Mouse (Mus musculus): Measurements from ENCODE around the gene Lzic. TPM values are rescaled to one million over a fixed set of nuclear protein-coding genes. Genes with fewer than 3 reads are reported as not detected.

Gene Lzic
- polyA plus RNA-seq (2012; rRNA removed), result 8.0 and 8.5 TPM in 2 replicates

- H3K4me1 ChIP-seq (ENCODE audit: control insufficient read depth, insufficient read depth, insufficient read length), result peaks cover 5% of the 10 kb centered on the region; the same call in 1 of the 2 replicates
- TF ChIP-seq CTCF (IDR thresholded peaks at IDR 0.05; ENCODE audit: extremely low read depth, insufficient read depth, insufficient read length, insufficient replicate concordance) (no peak), POLR2A (IDR thresholded peaks at IDR 0.05; ENCODE audit: low read depth, low read length) (no peak)
Observed at GRCm38 (mm10) chr4:149485053-149485824, at the start of gene Lzic, which contains the start of gene Nmnat1. Gene Lzic, plus strand, starts transcription at chr4:149485229. Gene Nmnat1, minus strand, starts transcription at chr4:149485202.

DNA sequence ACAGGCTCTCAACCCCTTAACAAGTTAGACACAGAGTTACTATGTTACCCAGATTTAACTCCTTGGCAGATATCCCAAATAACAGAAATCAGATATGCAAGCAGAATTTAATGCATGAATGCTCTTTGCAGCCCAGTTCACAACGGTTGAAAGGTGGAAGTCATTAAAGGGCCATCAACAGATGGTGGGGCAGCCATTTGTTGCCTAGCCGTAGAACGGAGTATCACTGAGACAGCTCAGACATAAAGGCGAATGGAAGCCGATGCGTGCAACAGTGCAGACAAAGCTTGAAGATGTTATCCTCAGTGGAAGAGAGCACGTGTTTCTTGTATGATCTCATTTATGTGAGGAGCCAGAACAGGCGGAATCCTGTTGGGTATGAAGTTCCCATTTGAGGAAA lies 44.5 kb upstream of the Lzic start:
- TF ChIP-seq POLR2A (IDR thresholded peaks at IDR 0.05; ENCODE audit: low read depth, low read length) (no peak), CTCF (IDR thresholded peaks at IDR 0.05; ENCODE audit: extremely low read depth, insufficient read depth, insufficient read length, insufficient replicate concordance) (no peak)
- H3K4me1 ChIP-seq (ENCODE audit: control insufficient read depth, insufficient read depth, insufficient read length), result peaks cover 6% of the 10 kb centered on the region; the same call in 1 of the 2 replicates
- 59% methylated on average over 8 of the region's 8 CpGs for WGBS
- H3K27me3 ChIP-seq (ENCODE audit: control insufficient read depth, insufficient read depth, low read length), result no peaks in the 10 kb centered on the region
- no peak for DNase-seq (ENCODE audit: low read depth in 1 of 2, low spot score in 2 of 2)
- H3K27ac ChIP-seq (ENCODE audit: insufficient read depth, low read length), result no peak overlapping the region
- no peaks in the 10 kb centered on the region for H3K36me3 ChIP-seq (ENCODE audit: control insufficient read depth, insufficient read depth, low read length)
- no peak overlapping the region for H3K4me3 ChIP-seq (ENCODE audit: extremely low read depth, insufficient read depth, insufficient read length)

More at GRCm38 (mm10) chr4:149485053-149485824, at the start of gene Lzic, which contains the start of gene Nmnat1:
- under 1% methylated on average over 60 of the region's 60 CpGs for WGBS
- no peaks in the 10 kb centered on the region for H3K27me3 ChIP-seq (ENCODE audit: control insufficient read depth, insufficient read depth, low read length)
- peak within 1 kb of the TSS; percentile 41 for H3K27ac ChIP-seq (ENCODE audit: insufficient read depth, low read length)
- peak; percentile 76 to 84 for DNase-seq (ENCODE audit: low read depth in 1 of 2, low spot score in 2 of 2)
- peak within 1 kb of the TSS; percentile 87 for H3K4me3 ChIP-seq (ENCODE audit: extremely low read depth, insufficient read depth, insufficient read length)
- peaks cover 25% of the 10 kb centered on the region for H3K36me3 ChIP-seq (ENCODE audit: control insufficient read depth, insufficient read depth, low read length)

GRCm38 (mm10) chr4:149442436-149442835 lies 42.6 kb upstream of the Lzic start:
- no peak overlapping the region for H3K4me3 ChIP-seq (ENCODE audit: extremely low read depth, insufficient read depth, insufficient read length)

GRCm38 (mm10) chr4:149444465-149444864 lies 40.6 kb upstream of the Lzic start:
- Histone ChIP-seq H3K4me3 (ENCODE audit: extremely low read depth, insufficient read depth, insufficient read length) (no peak overlapping the region), H3K4me1 (ENCODE audit: control insufficient read depth, insufficient read depth, insufficient read length) (peaks cover 6% of the 10 kb centered on the region; the same call in 1 of the 2 replicates), H3K36me3 (ENCODE audit: control insufficient read depth, insufficient read depth, low read length) (no peaks in the 10 kb centered on the region), H3K27me3 (ENCODE audit: control insufficient read depth, insufficient read depth, low read length) (no peaks in the 10 kb centered on the region), H3K27ac (ENCODE audit: insufficient read depth, low read length) (no peak overlapping the region)
- DNase-seq (ENCODE audit: low read depth in 1 of 2, low spot score in 2 of 2), result no peak
- TF ChIP-seq POLR2A (IDR thresholded peaks at IDR 0.05; ENCODE audit: low read depth, low read length) (no peak), CTCF (IDR thresholded peaks at IDR 0.05; ENCODE audit: extremely low read depth, insufficient read depth, insufficient read length, insufficient replicate concordance) (no peak)
- WGBS, result 85% methylated on average over 1 of the region's 1 CpGs

More at GRCm38 (mm10) chr4:149442436-149442835, 42.6 kb upstream of the Lzic start:
- Histone ChIP-seq H3K27me3 (ENCODE audit: control insufficient read depth, insufficient read depth, low read length) (no peaks in the 10 kb centered on the region), H3K4me1 (ENCODE audit: control insufficient read depth, insufficient read depth, insufficient read length) (peaks cover 6% of the 10 kb centered on the region; the same call in 1 of the 2 replicates), H3K36me3 (ENCODE audit: control insufficient read depth, insufficient read depth, low read length) (no peaks in the 10 kb centered on the region), H3K27ac (ENCODE audit: insufficient read depth, low read length) (no peak overlapping the region)
- WGBS, result 81% methylated on average over 3 of the region's 3 CpGs
- no peak for DNase-seq (ENCODE audit: low read depth in 1 of 2, low spot score in 2 of 2)
- no peak for TF ChIP-seq POLR2A (IDR thresholded peaks at IDR 0.05; ENCODE audit: low read depth, low read length)
- TF ChIP-seq CTCF (IDR thresholded peaks at IDR 0.05; ENCODE audit: extremely low read depth, insufficient read depth, insufficient read length, insufficient replicate concordance), result no peak

DNA sequence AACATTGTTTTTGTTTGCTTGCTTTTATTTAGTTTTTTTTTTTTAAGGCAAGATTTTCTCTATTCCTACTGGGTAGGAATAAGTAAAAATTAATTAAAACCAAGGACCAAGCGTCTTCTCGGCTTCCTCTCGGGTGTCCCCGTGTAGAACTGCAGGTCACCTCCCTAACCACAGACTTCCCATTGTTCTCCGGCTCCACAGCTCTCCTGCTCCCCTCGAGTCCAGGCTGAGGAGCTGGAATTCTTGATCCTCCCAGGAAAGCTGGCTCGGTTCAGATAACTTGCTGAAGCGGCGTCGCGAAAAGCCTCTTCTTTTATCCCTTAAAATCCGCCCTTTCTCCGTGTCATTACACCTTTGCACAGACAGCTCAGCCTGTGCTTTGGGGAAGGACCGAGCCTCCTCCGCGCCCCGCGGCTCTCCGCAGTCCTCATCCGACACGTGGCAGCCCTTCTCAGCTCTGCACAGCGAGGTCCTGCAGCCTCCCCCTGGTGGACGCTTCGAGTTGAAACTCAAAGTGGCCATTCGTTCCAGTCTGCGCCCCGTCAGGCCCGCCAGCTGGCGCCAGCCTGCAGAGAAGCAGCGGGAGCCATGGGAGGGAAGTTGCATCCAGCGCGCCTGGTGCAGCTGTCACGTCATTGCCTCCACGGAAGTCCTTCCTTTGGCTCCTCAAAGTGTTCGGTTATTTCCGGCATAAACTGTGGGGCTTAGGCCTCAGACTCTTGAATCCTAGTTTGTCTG lies 39.9 kb upstream of the Lzic start:
- Histone ChIP-seq H3K4me3 (ENCODE audit: extremely low read depth, insufficient read depth, insufficient read length) (peak overlapping the region; percentile 31; the same call in 1 of the 2 replicates), H3K4me1 (ENCODE audit: control insufficient read depth, insufficient read depth, insufficient read length) (peaks cover 6% of the 10 kb centered on the region; the same call in 1 of the 2 replicates), H3K36me3 (ENCODE audit: control insufficient read depth, insufficient read depth, low read length) (no peaks in the 10 kb centered on the region), H3K27me3 (ENCODE audit: control insufficient read depth, insufficient read depth, low read length) (no peaks in the 10 kb centered on the region), H3K27ac (ENCODE audit: insufficient read depth, low read length) (0 out of 2 replicates have a peak overlapping the region, but pooled peaks have one; percentile 1)
- peak; percentile 75 to 79 for DNase-seq (ENCODE audit: low read depth in 1 of 2, low spot score in 2 of 2)
- TF ChIP-seq CTCF (IDR thresholded peaks at IDR 0.05; ENCODE audit: extremely low read depth, insufficient read depth, insufficient read length, insufficient replicate concordance) (peak; percentile 84), POLR2A (IDR thresholded peaks at IDR 0.05; ENCODE audit: low read depth, low read length) (no peak)
- under 1% methylated on average over 36 of the region's 36 CpGs for WGBS

DNA sequence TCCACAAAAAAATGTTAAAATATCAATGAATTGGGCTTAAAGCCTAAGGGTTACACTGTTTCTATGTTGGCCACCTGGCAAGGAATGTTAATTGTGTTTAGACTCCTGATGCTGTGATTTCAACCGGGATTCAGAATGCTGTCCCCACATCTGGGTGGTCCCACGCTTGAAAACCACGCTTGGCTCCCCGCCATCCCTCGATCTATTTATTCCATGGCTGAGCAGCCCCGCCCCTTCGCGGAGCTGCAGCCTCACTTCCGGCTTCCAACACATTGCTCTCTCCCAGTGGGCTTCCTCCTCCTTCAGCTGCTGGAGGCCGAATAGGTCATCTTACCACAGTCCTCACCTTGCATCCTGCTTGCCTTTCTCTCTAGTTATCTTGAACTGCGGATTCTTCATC lies 39.2 kb upstream of the Lzic start:
- no peak for DNase-seq (ENCODE audit: low read depth in 1 of 2, low spot score in 2 of 2)
- WGBS, result 16% methylated on average over 11 of the region's 11 CpGs
- Histone ChIP-seq H3K27me3 (ENCODE audit: control insufficient read depth, insufficient read depth, low read length) (no peaks in the 10 kb centered on the region), H3K27ac (ENCODE audit: insufficient read depth, low read length) (no peak overlapping the region), H3K36me3 (ENCODE audit: control insufficient read depth, insufficient read depth, low read length) (no peaks in the 10 kb centered on the region), H3K4me1 (ENCODE audit: control insufficient read depth, insufficient read depth, insufficient read length) (peaks cover 2% of the 10 kb centered on the region; the same call in 1 of the 2 replicates), H3K4me3 (ENCODE audit: extremely low read depth, insufficient read depth, insufficient read length) (no peak overlapping the region)
- TF ChIP-seq CTCF (IDR thresholded peaks at IDR 0.05; ENCODE audit: extremely low read depth, insufficient read depth, insufficient read length, insufficient replicate concordance) (no peak), POLR2A (IDR thresholded peaks at IDR 0.05; ENCODE audit: low read depth, low read length) (no peak)

Measured in spleen, adult 2 months (tissue).